Mouse (Mus musculus) intestine, embryonic 14.5 days (tissue): Measurements from ENCODE around the gene Alx3. TPM values are rescaled to one million over a fixed set of nuclear protein-coding genes. Genes with fewer than 3 reads are reported as not detected.

Experiments
- polyA plus RNA-seq: library from polyadenylated mRNA; unstranded; fragments of >200 nt; fragmentation: Nextera tagmentation; extraction: Ambion mirVana; gene quantifications from 2 replicates; pipeline ENCODE4 v1.2.1, GENCODE M21; 2014

Gene Alx3
- polyA plus RNA-seq, 1 experiment from 2014 or later, result not detected

Other genes with a start within 250 kb of the Alx3 start
- 0.09 TPM in 1 of 2 replicates, not detected in the other for gene Kcnc4, start 135.5 kb upstream of the Alx3 start, polyA plus RNA-seq
- gene Slc6a17, start 77.0 kb upstream of the Alx3 start, polyA plus RNA-seq, result 2.0 and 3.3 TPM in 2 replicates
- gene Ubl4b, start 40.0 kb upstream of the Alx3 start, polyA plus RNA-seq, result not detected in 2 replicates
- not detected in 2 replicates for gene Gm10961, start 36.3 kb downstream of the Alx3 start, polyA plus RNA-seq
- gene Strip1, start 36.7 kb downstream of the Alx3 start, polyA plus RNA-seq, result 49.4 and 49.7 TPM in 2 replicates
- 95.0 and 104 TPM in 2 replicates for gene Ahcyl1, start 101.5 kb downstream of the Alx3 start, polyA plus RNA-seq
- gene Csf1, start 165.4 kb downstream of the Alx3 start, polyA plus RNA-seq, result 13.3 and 13.6 TPM in 2 replicates